Mouse (Mus musculus) testis, postnatal 14 days (tissue): ENCODE data around the gene Srebf2.
A peak's percentile ranks its signal among the peaks of the same experiment; 100 is the strongest.

ENCODE experiments used
- DNase-seq: peaks from one replicate; pipeline ENCODE4 v3.0.0; 2021; ENCODE audit warnings: low spot score

Gene Srebf2

GRCm38 (mm10) chr15:82156902-82157301 is 9.9 kb downstream of the Srebf2 start:
- no peak for DNase-seq

- DNase-seq: no peak
Observed at GRCm38 (mm10) chr15:82158243-82159035, 11.5 kb downstream of the Srebf2 start.

- no peak for DNase-seq
Observed at GRCm38 (mm10) chr15:82159471-82159870, 12.5 kb downstream of the Srebf2 start.

- DNase-seq: no peak
Observed at GRCm38 (mm10) chr15:82160731-82161640, 14.0 kb downstream of the Srebf2 start.

GRCm38 (mm10) chr15:82161965-82162600 is 15.1 kb downstream of the Srebf2 start:
- DNase-seq: no peak

GRCm38 (mm10) chr15:82163356-82164060 is 16.5 kb downstream of the Srebf2 start:
- no peak for DNase-seq

- DNase-seq: no peak
Observed at GRCm38 (mm10) chr15:82164061-82164399, 17.0 kb downstream of the Srebf2 start.

- DNase-seq: no peak
Observed at GRCm38 (mm10) chr15:82164496-82164895, 17.5 kb downstream of the Srebf2 start.

- DNase-seq: no peak
Observed at GRCm38 (mm10) chr15:82165332-82166239, 18.6 kb downstream of the Srebf2 start.

- no peak for DNase-seq
Observed at GRCm38 (mm10) chr15:82166240-82167100, 19.5 kb downstream of the Srebf2 start.

GRCm38 (mm10) chr15:82167201-82168168 is 20.5 kb downstream of the Srebf2 start:
- no peak for DNase-seq

- DNase-seq: peak; percentile 51
Observed at GRCm38 (mm10) chr15:82169671-82170070, 22.7 kb downstream of the Srebf2 start.

- DNase-seq: no peak
Observed at GRCm38 (mm10) chr15:82170437-82171377, 23.7 kb downstream of the Srebf2 start.

- no peak for DNase-seq
Observed at GRCm38 (mm10) chr15:82172648-82173047, 25.7 kb downstream of the Srebf2 start.

- no peak for DNase-seq
Observed at GRCm38 (mm10) chr15:82175091-82175490, 28.1 kb downstream of the Srebf2 start.

- DNase-seq: no peak
Observed at GRCm38 (mm10) chr15:82177743-82178290, 30.8 kb downstream of the Srebf2 start.

GRCm38 (mm10) chr15:82181131-82181530 is 34.1 kb downstream of the Srebf2 start:
- no peak for DNase-seq
